Mouse (Mus musculus): ENCODE measurements around the gene Polk. TPM values are rescaled to one million over a fixed set of nuclear protein-coding genes. Genes with fewer than 3 reads are reported as not detected.
A peak's percentile ranks its signal among the peaks of the same experiment; 100 is the strongest.

Polk gene
- polyA plus RNA-seq, 2 experiments from 2014 or later = 23.3 to 28.0 TPM

DNA sequence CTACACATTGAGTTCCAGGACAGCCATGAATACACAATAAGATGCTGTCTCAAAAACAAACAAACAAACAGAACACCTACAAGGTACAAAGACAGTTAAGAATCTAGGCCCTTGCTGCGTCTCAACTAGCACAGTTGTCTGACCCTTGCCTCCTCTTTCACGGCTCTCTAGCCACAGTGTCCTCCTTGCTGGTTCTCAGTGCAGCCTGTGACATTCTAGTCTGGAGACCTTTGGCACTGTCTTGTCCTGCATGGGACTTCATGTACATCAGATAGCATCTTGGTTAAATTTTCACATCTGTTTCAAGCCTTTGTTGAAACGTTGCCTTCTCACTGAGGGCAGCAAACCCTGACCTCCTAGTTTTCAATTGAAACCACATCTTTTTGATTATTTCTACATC lies 13.6 kb downstream of the Polk start:
- no peak for ATAC-seq

DNA sequence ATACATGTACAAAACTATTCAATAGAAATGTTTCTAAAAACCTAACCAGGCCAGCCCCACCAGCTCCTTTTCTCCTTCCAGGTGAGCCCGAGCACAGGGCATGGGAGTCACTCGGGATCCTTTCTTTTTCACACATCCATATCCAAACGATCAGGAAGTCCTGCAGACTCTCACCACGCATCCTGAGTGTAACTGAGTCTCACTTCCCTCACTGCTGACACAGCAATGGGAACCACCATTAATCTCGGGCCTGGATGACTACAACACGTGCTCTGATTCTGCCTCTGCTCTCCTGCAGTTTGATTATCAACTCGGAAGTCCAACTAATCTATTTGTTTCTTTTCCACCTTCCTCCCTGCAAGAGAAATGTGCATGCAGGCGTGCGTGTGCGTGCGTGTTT lies 14.5 kb downstream of the Polk start:
- ATAC-seq = no peak

DNA sequence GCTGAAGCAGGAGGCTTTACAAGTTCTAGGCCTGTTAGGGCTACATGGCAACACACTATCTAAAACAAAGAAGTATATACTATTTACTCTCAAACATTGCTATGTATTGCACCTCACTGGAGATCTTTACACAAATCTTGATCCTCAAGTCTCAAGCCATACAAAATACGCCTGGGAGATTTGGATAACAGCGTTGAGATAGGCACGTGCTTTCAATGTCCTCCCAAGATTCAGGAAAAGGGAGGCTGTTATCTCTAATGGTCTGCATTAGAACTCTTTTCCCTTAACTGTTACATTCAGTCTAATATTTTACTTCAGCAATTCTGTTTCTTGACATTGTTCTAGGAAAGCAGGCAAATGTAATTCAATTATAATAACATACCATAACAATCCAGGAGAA lies 15.4 kb downstream of the Polk start:
- ATAC-seq = no peak

DNA sequence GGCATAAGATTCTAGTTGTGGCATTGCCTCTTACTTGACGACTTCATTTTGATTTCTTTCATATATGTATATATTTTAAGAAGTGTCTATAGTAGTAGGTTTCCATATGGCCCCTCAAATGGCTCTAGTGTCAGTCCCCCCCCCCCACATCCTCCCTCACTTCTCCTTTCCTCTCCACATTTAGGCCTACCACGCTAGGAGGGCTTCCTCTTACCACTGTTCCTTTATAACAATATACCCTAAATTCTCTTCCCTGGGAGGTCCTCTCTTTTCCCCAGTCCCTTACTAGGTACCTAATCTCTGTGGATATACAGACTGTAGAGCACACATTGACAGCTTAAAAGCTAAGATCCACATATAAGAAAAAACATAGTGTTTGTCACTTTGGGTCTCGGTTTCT lies 21.1 kb downstream of the Polk start:
- no peak for ATAC-seq

DNA sequence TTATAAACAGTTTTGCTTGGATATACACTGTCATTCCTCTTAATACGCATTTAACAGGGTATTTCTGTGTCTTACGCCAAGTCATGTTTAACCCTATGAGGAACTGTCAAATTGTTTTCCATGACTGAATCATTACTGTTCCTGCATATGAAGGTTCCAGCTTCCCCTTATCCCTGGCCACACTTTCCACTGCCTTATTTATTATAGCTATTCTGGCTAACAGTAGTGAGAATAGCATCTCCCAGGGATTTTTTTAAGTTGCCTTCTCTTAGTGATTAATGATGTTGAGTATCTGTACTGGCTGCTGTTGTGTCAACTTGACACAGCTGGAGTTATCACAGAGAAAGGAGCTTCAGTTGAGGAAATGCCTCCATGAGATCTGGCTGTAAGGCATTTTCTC lies 25.0 kb downstream of the Polk start:
- ATAC-seq = no peak

DNA sequence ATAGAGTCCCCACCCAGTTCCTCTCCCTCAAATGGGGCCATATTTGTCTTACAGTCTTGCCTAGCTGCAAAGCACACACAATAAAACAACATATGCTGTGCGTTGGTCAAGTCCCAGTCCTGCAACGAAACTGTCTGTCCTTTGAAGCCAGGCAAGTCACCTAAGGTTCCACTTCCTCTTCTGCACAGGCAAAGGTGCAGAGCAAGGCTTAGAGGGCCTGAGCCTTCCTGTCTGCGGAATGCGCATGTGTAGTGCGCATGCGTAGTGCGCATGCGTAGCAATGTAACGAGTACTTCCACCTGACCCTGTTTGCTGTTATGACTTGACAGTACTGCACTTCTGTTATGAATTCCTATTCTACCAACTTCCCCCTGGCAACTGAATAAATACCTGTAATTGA lies 26.1 kb downstream of the Polk start:
- ATAC-seq = no peak

DNA sequence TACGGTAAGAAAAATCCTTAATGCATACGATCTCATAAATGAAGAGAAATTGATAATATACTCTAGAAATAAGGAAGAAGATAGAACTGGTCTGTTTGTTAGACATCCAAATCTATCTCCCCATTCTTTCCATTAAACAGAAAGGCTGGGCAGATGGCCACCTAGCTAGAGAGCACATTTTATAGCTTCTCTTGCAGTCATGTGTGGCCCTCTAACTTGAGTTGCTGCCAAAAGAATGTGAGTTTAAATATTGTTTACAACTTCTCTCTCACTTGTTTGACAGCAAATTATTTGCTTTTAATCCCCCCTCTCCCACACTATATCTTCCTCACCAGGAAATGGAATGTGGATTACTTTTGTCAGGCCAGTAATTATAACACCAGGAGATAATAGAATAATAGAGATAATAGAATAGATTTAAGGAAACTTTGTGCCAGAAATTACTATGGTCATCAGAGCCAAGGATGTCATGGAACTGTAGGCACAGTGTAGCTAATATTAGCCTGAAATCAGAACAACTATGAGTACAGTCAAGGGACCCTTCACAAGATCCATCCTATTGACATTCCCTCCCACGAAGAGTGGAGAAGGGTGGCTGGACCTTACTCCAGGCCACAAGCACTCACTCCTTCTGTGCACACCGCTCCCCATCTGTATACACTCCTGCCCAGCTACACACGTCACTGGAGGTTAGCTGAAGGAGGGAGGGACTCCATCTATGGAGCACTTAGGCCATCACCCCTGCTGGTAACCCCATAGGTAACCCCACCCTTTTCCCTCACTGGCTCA lies 28.0 kb downstream of the Polk start:
- ATAC-seq = no peak

DNA sequence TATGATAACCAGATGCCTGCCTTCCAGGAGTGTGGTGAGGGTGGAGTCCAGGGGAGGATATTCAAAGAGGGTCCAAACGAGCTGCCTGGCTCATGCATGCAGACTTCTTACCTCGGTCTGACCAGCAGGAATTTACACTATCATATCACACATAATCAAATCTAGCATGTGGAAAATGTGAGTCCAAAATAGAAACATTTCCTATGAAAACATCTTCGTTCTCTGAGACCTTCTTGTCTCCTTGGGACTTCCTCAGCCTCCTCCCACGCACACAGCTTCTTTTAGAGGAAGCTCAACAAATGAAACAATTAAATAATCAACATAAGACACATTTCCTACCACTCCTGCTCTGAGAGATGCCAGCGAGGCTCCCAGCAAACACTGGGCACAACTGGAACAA lies 30.5 kb downstream of the Polk start:
- no peak for ATAC-seq

DNA sequence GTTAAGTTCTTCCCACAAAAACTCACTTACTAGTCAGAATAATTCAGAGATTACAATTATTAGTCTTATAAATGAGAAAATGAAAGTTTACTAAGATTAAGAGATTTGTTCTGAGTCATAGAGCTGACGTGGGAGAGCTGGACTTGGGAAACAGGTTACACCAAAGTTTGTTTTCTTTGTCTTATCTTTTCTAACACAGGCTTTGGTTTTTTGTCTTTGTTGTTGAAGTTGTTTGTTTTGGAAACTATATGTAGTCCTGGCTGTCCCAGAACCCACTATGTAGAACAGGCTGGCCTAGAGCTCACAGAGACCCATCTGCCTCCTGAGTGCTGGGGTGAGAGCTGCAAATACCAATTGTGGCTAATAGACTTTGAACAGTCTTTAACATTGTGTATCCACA lies 31.1 kb downstream of the Polk start:
- ATAC-seq = peak; percentile 19

DNA sequence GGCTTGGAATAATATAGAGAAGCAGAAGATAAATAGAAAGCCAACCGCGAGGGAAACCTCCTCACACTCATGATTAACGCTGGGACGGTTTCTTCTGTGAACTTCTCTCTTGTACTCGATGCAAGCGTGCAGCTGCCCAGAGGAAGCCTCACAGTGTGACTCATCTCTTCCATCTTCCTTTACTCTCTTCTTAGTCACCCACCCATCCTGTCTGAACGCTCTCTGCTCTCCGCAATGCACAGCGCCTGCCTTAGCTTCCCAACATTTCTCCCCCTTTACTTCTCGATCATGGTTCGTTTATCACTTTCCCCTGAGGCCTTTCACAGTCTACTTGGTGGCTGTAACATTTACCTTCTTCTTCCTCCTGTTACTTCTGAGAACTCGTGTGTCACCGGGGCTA lies 31.7 kb downstream of the Polk start:
- ATAC-seq = peak; percentile 94

DNA sequence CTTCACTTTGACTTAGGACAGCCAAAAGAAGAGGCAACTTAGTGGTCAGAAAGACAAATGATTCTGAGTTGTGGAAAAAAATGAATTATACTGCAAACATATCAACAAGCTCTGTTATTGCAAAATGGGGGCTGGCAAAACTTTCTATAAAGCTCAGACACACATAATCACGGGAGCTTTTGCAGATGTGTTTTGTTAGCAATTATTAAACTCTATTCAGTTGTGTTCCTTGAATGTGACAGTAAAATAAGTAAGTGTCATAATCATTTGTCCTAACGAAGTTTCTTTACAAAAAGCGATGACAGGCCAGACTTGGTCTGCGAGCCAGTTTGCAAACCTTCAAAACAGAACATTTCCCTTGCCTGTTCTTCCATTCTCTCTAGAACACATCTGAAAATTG lies 34.8 kb downstream of the Polk start:
- no peak for ATAC-seq

DNA sequence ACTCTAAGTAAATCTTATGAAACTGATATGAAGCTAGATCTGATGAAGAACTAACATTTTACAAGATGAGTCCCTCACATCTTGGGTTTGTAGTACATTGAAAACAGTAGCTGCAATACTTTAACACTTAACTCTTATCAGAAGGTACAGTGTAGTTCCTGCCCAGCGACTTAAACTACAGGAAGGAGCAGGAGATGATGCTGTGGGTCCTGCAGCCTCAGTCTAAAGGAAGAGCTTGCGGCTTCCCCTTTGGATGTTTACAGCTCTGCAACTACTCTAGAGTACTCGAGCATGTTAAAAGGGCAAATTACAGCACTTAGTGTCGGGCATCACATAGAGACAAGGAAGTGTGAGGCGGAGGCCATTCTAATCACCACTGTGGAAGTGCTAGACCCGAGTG lies 36.1 kb downstream of the Polk start:
- ATAC-seq = no peak

DNA sequence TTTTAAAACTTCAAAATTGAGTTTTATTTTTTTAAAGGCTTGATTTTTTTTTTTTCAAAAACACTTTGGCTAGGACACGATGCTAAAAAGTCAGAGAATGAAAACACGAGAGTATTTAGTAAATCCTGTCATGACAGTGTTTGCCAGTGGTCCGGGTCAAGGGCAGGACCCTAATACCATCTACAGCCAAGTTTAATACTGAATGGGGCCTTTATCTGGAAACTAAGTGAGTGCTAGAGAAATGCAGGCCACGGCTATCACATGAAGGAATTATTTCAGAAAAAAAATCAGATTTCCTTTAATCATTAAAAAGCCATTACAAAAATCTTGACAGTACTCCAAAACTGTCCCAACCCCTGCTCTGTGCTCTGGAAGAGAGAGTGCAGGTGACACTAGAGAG lies 36.7 kb downstream of the Polk start:
- no peak for ATAC-seq

DNA sequence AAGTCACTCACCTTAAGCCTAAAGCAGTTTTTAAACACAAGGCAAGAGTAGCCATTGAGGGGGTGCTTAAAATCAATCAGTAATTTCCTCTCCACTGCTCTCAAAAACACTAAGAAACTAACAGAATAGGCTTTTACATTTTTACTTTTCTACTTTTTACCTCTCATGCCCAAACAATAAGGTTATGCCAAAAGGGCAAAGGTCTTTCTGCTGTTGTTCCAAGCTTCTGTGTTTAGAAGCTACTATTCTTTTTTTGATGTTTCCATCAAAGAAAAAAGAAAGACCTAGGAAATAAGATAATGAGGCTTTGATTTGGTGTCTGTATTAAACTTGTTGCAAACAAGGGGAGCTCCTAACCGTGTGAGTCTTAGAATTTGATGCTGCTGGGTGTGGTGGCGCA lies 42.5 kb downstream of the Polk start:
- no peak for ATAC-seq

DNA sequence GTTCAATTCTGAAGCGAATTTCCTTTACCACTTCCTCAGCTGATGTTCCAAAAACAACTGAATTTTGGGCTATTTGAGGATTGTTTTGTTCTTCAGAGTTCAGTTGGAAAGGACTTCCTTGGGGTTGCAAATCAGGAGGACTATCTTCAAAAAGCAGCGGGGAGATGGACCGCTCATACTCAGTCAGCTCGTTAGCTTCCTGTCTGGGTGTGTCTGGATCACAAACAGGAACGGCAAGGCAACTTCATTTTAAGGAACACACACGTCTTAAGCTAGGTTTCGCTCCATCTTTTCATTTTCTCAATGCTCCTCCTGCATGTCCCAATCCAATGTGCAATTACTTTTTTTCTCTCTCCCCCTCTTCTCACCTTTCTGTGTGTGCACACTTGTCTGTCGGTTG lies 45.7 kb downstream of the Polk start:
- ATAC-seq = no peak

DNA sequence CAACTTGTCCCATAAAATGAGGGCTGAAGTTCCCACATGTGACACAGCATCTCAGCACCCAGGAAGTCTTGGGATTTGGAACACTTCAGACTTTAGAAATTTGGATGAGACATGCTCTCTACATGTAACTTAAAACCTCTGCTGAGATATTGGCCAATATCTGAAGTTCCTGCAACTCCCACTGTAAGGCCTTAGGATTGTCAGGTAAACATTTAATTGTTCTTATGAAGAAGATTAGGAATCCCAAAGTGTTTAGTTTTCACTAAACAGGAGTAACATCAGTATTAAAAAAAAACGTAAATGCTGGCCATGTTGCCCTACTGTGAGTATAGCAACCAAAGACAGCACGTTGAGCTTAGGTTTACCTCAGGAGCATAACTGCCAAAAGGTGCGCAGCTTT lies 51.9 kb downstream of the Polk start, which contains the start of gene Gm17622:
Gm17622 (plus strand) TSS at position 301 of the 400 bp plus-strand sequence.
- ATAC-seq = no peak

DNA sequence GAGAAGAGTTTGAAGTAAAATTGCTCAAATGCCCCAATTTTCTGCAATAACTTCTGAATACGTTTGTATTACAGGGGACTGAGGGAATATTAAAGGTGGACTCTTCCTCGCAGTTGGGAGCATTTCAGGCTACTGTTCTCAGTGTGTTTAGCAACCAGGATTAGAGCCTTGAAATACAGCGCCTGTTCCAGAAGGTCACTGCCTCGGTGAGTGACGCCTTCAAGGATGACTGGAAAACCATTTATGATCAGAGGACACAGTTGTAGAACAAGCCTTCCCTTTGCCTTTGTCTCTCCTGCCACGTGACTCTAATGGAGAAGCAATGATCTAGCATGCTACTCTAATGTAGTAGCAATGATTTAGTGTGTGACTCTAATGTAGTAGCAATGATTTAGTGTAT lies 54.4 kb downstream of the Polk start:
- ATAC-seq = no peak

DNA sequence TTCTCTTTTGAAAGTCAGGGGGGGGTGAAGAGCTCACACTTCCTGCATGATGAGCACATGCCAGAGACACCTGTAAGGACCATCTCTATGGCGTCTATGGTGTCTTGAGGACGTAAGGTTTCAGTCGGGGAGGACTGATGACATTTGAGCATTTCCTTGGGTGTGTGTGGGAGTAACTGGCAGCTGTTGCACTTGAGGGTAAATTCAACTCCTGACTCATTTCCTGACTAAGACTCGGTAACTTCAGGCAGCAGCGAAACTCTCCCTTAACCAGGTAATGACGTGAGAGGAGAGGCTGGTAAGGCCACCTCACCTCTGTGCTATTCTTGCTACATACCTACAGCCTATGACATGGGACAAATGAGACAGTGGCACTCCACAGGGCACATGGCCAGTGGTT lies 55.1 kb downstream of the Polk start:
- ATAC-seq = peak; percentile 96

DNA sequence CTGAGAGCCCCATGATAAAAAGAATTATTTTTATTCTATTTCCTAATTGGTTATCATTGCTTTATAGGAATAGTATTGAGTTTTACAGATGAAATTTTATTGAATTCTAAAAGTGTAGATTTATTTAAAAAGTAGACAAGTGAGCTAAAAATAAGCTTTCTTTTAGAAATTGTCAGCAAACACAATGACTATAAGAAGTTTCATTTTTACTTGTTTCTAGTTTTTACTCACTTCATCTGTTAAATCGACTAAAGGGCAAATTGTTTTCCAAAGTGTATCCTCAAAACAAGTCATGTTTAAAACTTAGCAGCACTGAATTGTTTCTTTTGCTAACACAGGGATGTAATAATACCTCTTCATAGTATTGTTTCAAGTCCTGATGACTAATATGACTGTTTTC lies 63.4 kb downstream of the Polk start:
- ATAC-seq = no peak

DNA sequence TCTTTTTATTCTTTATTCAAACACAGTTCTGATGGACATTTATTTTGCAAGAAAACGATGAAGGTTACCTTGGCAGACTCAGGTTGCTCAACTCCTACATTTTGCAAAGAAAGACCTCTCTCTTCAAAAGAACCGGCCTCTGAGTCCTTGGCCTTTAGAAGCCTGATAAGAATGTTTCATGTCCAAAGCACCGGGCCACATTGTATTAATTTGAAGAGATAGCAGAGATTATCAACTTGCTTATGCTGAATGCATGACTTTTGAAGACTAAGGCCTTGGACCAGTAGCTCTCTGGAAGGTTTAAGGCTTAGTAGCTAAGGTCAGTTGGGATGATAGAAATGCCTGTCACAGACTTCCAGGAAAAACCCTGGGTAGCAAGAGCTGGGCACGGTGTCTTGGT lies 65.2 kb downstream of the Polk start:
- no peak for ATAC-seq

DNA sequence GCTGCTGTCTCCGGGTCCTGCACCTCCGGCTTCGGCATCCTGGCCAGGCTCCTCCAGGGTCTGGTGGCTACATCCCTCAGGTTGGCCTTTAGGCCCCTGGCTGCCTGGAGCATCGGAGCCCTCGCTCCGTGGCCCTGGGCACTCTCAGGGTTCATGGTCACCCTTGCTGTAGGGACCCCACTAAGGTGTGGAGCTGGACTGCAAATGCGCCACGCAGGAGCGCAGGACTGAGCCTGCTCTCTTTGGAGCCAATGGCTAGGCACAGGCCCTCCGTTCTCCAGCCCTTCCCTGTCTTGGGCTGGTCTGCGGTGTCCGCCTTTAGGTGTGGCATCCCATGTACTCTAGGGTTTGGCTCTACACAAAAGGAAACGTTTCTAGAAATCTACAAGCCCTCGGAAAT lies 71.4 kb downstream of the Polk start, which contains the start of gene Ankdd1b:
Ankdd1b (minus strand) TSS at position 242 of the 400 bp plus-strand sequence.
- ATAC-seq = no peak

DNA sequence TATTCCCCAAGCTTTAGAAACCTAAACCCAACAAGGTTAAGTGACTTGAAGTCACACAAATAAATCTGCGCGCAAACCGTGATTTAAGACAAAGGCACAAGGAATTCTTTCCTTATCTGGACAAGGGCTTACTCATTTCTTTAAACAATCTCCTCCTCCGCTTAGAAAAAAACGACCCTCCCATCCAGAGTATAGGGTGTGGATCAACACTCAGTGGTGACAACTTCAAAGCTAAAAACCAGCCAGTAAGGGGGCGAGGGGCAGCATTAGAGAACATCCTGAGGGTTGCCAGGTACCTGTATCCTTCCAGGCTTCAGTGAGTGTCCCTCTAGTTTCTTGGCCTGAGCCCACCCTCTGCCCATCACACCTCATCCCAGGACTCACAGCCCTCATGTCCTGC lies 71.8 kb downstream of the Polk start:
- no peak for ATAC-seq

DNA sequence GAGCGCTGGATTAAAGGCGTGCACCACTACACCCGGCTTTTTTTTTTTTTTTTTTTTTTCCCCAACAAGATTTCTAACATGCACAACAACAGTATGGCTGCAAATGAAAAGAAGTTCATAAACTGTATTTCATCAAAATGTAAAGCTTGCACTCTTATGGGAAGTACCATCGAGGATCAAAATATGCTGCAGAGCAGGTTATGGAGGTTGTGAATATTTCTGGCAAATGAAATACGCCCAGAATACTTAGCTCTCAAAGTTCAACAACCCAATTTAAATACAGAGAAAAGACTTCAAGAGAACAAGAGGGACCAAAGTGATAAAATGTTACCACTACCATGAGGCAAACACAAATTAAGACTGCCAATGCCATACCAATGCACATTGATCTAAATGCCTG lies 73.7 kb downstream of the Polk start:
- ATAC-seq = no peak

DNA sequence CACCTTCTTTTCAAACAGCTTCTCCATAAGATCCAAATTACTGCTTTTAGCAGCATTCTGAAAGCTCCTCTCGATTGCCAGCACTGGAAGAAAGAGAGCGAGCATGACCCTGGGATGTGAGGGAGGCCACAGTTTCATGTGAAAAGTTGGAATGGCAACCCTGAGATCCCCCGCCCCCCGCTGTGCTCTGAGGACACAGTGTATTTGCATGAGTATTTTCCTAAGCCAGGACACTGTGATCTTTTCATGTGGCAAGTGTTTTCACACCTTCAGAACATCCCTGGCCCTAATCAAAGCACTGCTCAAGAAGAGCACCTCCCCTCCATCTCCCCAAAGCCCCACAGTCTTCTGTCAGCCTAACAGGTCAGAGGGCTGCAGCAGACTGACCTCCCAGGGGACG lies 77.1 kb downstream of the Polk start:
- ATAC-seq = no peak

DNA sequence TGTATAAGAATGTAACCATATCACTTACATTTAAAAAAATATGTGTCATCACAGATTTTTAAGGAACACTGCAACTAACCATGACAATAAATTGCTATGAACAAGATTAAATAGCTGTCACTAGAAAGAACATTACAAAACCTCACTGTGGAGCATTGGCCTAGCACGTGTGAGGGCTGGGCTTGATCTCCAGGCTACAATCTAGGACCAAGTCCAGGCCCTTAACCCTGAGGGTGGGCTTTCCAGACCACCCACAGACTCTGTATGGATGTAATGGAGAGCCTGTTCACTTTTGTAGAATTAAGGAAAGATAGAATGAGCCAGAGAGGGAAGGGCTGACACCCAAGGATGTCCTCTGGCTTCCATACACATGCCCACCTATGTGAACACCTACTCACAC lies 79.7 kb downstream of the Polk start:
- no peak for ATAC-seq
